Mouse (Mus musculus): ENCODE measurements around the gene Mat1a. TPM values are rescaled to one million over a fixed set of nuclear protein-coding genes. Genes with fewer than 3 reads are reported as not detected.

Mat1a gene
- polyA plus RNA-seq, 1 experiment from 2014 or later = not detected

GRCm38 (mm10) chr14:41162663-41163062 is 57.8 kb downstream of the Mat1a start:
- Histone ChIP-seq H3K4me3 (ENCODE audit: inconsistent target) (no peak overlapping the region), H3K36me3 (ENCODE audit: inconsistent target) (no peaks in the 10 kb centered on the region), H3K79me2 (ENCODE audit: inconsistent target) (no peaks in the 10 kb centered on the region), H3K27ac (no peak overlapping the region)
- WGBS (ENCODE audit: missing documents) = 14% methylated on average over 2 of the region's 2 CpGs

- 17% methylated on average over 5 of the region's 5 CpGs for WGBS (ENCODE audit: missing documents)
- no peak overlapping the region for H3K27ac ChIP-seq
- H3K36me3 ChIP-seq (ENCODE audit: inconsistent target) = no peaks in the 10 kb centered on the region
- no peak overlapping the region for H3K4me3 ChIP-seq (ENCODE audit: inconsistent target)
- no peaks in the 10 kb centered on the region for H3K79me2 ChIP-seq (ENCODE audit: inconsistent target)
These were observed 62.4 kb downstream of the Mat1a start for GRCm38 (mm10) chr14:41167278-41167677.

- no peaks in the 10 kb centered on the region for H3K79me2 ChIP-seq (ENCODE audit: inconsistent target)
- no peak overlapping the region for H3K4me3 ChIP-seq (ENCODE audit: inconsistent target)
- no peaks in the 10 kb centered on the region for H3K36me3 ChIP-seq (ENCODE audit: inconsistent target)
- H3K27ac ChIP-seq = no peak overlapping the region
- whole genome bisulfite sequencing (ENCODE audit: missing documents) = 88% methylated on average over 1 of the region's 1 CpGs
These were observed 63.7 kb downstream of the Mat1a start for GRCm38 (mm10) chr14:41168567-41168966.

GRCm38 (mm10) chr14:41170514-41170913 is 65.7 kb downstream of the Mat1a start:
- WGBS (ENCODE audit: missing documents) = 76% methylated on average over 2 of the region's 2 CpGs
- no peaks in the 10 kb centered on the region for H3K36me3 ChIP-seq (ENCODE audit: inconsistent target)
- no peak overlapping the region for H3K27ac ChIP-seq
- H3K4me3 ChIP-seq (ENCODE audit: inconsistent target) = no peak overlapping the region
- H3K79me2 ChIP-seq (ENCODE audit: inconsistent target) = no peaks in the 10 kb centered on the region

Other genes starting within 250 kb of the Mat1a start
- gene Sh2d4b, start 211.8 kb upstream of the Mat1a start, polyA plus RNA-seq (2018) = 0.16 to 0.45 TPM (median 0.20 TPM) in 3 replicates
- 51.5 to 93.5 TPM (median 73.8 TPM) in 3 replicates for gene Tspan14, start 138.2 kb upstream of the Mat1a start, polyA plus RNA-seq (2018)
- 20.9 to 32.3 TPM (median 29.6 TPM) in 3 replicates for gene Fam213a, start 91.2 kb upstream of the Mat1a start, polyA plus RNA-seq (2018)
- gene Dydc2, start 35.8 kb upstream of the Mat1a start, polyA plus RNA-seq (2018) = not detected in 3 replicates
- not detected in 3 replicates for gene Dydc1, start 32.1 kb upstream of the Mat1a start, polyA plus RNA-seq (2018)
- not detected in 3 replicates for gene Sftpa1, start 26.7 kb downstream of the Mat1a start, polyA plus RNA-seq (2018)
- not detected in 3 replicates for gene Mbl1, start 46.4 kb downstream of the Mat1a start, polyA plus RNA-seq (2018)
- gene Sftpd, start 80.1 kb downstream of the Mat1a start, polyA plus RNA-seq (2018) = not detected in 3 replicates
- not detected in 3 replicates for gene Gm2832, start 173.8 kb downstream of the Mat1a start, polyA plus RNA-seq (2018)
- gene Gm5798, start 243.6 kb downstream of the Mat1a start, polyA plus RNA-seq (2018) = not detected in 3 replicates

Data from macrophage (primary cell).